Mouse (Mus musculus): ENCODE data around the gene Gm8677.
"Not testable (repeated sequence)": the region's sequence is repeated elsewhere in the genome, so short reads cannot be mapped to it uniquely, and the experiment has no call there.

Gm8677 gene

GRCm38 (mm10) chr7:22534787-22535186 lies at the start of gene Gm8677:
Gene Gm8677 (minus strand): TSS chr7:22534887.
- not testable (repeated sequence) for DNase-seq (ENCODE audit: low spot score in 2 of 2)

- DNase-seq (ENCODE audit: low spot score in 2 of 2): not testable (repeated sequence)
Measured at GRCm38 (mm10) chr7:22565243-22565642, 30.6 kb upstream of the Gm8677 start, which contains the start of gene Gm4201. Gene Gm4201 (minus strand): TSS chr7:22565343.

- not testable (repeated sequence) for DNase-seq (ENCODE audit: low spot score in 2 of 2)
Measured at GRCm38 (mm10) chr7:22522667-22523066, 12.0 kb downstream of the Gm8677 start, which contains the start of gene Vmn1r152. Gene Vmn1r152 (plus strand): TSS chr7:22522967.

- not testable (repeated sequence) for DNase-seq (ENCODE audit: low spot score in 2 of 2)
Measured at GRCm38 (mm10) chr7:22499578-22499977, 35.1 kb downstream of the Gm8677 start, which contains the start of gene Vmn1r151. Gene Vmn1r151 (minus strand): TSS chr7:22499678.
